Mouse (Mus musculus) left cerebral cortex, postnatal 25 days (tissue): Measurements from ENCODE around the gene Olfr1245. TPM values are rescaled to one million over a fixed set of nuclear protein-coding genes. Genes with fewer than 3 reads are reported as not detected.
"Not testable (repeated sequence)": the region's sequence is repeated elsewhere in the genome, so short reads cannot be mapped to it uniquely, and the experiment has no call there.

Source experiments
- DNase-seq, 2 experiments: peaks; one replicate each; pipeline ENCODE4 v3.0.0; 2022; ENCODE audit warnings: low spot score in 2 of 2, mixed read lengths in 1 of 2
- intact Hi-C: fragments of 180-260 bp; cut with DNase I; formaldehyde crosslinking; loops from one replicate; pipeline ENCODE4 v1.15.1; 2025
- total RNA-seq, 2 experiments: library from RNA; stranded (reverse); gene quantifications; 2 replicates each; pipeline ENCODE4 v1.2.3; 2021

Olfr1245 gene
- total RNA-seq = not detected

DNA sequence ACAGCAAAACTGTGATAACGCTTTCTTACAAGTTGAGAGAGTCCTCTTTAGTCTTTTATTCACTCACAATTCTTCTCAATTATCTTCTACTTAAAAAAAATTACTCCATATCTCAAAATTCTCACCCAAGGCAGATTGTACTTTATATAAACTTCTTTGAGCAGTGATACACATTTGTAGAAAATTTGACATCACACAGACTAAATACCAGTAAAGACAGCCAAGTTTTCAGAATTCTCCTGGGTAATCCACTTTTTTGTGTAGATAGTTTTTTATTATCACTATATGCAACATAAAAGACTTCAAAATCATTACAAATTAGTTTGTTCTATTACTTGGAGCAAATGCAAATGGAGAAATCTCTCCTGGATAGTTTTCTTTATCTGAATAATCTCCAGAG is at the start of gene Olfr1245:
Gene Olfr1245, minus strand, starts transcription at position 101 of the 400 bp plus-strand sequence.
- DNase-seq = no peak
- intact Hi-C loops = no loop called here

- intact Hi-C loops, DNase-seq: not testable (repeated sequence)
These were observed 39.9 kb upstream of the Olfr1245 start, which contains the start of gene Olfr1248 for GRCm38 (mm10) chr2:89618145-89618544. TSS of gene Olfr1248 (minus strand) at chr2:89618245.

GRCm38 (mm10) chr2:89614030-89614429 is 35.8 kb upstream of the Olfr1245 start, which contains the start of gene Olfr1247:
TSS of gene Olfr1247 (minus strand) at chr2:89614130.
- DNase-seq = no peak
- intact Hi-C loops = no loop called here

DNA sequence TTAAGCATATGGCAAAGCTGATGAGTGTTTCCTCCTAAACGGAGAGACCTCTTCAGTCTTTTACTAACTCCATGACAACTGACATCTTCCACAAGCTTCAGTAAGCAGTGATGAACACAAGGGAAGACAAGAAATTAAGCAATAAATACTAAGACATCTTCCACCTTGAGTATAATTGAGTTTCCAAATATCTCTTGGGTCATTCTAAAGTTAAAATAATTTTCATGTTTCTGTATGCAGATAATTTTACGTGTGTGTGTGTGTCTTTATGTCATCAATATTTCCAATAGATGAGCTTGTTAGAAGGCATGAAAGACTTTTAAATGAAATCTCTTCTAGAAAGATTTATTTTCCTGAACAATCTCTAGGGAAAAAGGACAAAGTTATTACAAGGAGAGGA is 14.8 kb upstream of the Olfr1245 start, which contains the start of gene Olfr1246:
Gene Olfr1246, minus strand, starts transcription at position 101 of the 400 bp plus-strand sequence.
- no peak for DNase-seq
- intact Hi-C loops = no loop called here

- DNase-seq, intact Hi-C loops: not testable (repeated sequence)
These were observed 15.5 kb downstream of the Olfr1245 start for GRCm38 (mm10) chr2:89562706-89563105.

DNA sequence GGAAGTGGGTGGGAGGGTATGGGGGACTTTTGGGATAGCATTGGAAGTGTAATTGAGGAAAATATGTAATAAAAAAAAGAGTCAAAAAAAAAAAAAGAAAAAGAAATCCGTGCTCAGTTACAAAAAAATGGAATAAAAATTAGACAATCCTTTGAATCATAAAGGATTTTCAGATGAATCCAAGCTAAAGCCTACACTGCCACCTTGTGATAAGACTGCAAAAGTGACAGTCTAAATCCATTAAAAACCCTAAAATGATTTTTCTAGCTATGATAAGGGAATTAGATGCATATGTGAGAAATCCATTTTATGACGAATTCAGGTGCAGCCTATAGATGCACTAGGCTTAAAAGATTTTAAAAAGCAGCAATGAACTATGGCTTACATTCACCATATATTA is 33.7 kb downstream of the Olfr1245 start:
- intact Hi-C loops = loop anchor here (5.0 kb wide), 1 partner anchor 1187 kb away; no protein-coding TSS in a partner anchor
- DNase-seq = peak in 1 of 2 experiments; percentile 6

- intact Hi-C loops = loop anchor here (5.0 kb wide), 1 partner anchor 1183 kb away; no protein-coding TSS in a partner anchor
- peak in 1 of 2 experiments; percentile 81 for DNase-seq
These were observed 38.3 kb downstream of the Olfr1245 start for GRCm38 (mm10) chr2:89539923-89540322.

GRCm38 (mm10) chr2:89531387-89531786 is 46.9 kb downstream of the Olfr1245 start, which contains the start of gene Olfr1243:
TSS of gene Olfr1243 (minus strand) at chr2:89531487.
- DNase-seq = no peak
- intact Hi-C loops = no loop called here

Other genes with a start within 250 kb of the Olfr1245 start
- not detected for gene Olfr1232, start 248.8 kb downstream of the Olfr1245 start, total RNA-seq
- gene Olfr1233, start 236.0 kb downstream of the Olfr1245 start, total RNA-seq = not detected
- gene Olfr1234, start 213.6 kb downstream of the Olfr1245 start, total RNA-seq = not detected
- gene Olfr1238, start 168.8 kb downstream of the Olfr1245 start, total RNA-seq = not detected
- gene Olfr1239, start 158.0 kb downstream of the Olfr1245 start, total RNA-seq = not detected
- not detected for gene Olfr1240, start 135.4 kb downstream of the Olfr1245 start, total RNA-seq
- not detected for gene Olfr1241, start 91.3 kb downstream of the Olfr1245 start, total RNA-seq
- not detected for gene Olfr1242, start 80.1 kb downstream of the Olfr1245 start, total RNA-seq
- not detected for gene Olfr1243, start 47.0 kb downstream of the Olfr1245 start, total RNA-seq
- not detected for gene Olfr1246, start 14.7 kb upstream of the Olfr1245 start, total RNA-seq
- under 1 TPM in 1 of 2 experiments, not detected in 1; 0.14 TPM for gene Olfr1247, start 35.7 kb upstream of the Olfr1245 start, total RNA-seq
- gene Olfr1248, start 39.8 kb upstream of the Olfr1245 start, total RNA-seq = not detected
- not detected for gene Olfr1249, start 56.5 kb upstream of the Olfr1245 start, total RNA-seq
- gene Olfr1250, start 83.0 kb upstream of the Olfr1245 start, total RNA-seq = not detected
- gene Olfr1251, start 93.5 kb upstream of the Olfr1245 start, total RNA-seq = not detected
- gene Olfr1252, start 146.6 kb upstream of the Olfr1245 start, total RNA-seq = not detected
- gene Olfr1253, start 178.6 kb upstream of the Olfr1245 start, total RNA-seq = not detected
- gene Olfr1254, start 215.2 kb upstream of the Olfr1245 start, total RNA-seq = not detected
- gene Olfr1255, start 233.6 kb upstream of the Olfr1245 start, total RNA-seq = not detected